Mouse (Mus musculus) bone marrow macrophage, adult 2 months (primary cell): ENCODE data around the gene Cldn15. TPM values are rescaled to one million over a fixed set of nuclear protein-coding genes. Genes with fewer than 3 reads are reported as not detected.

Experiments
- H3K27ac ChIP-seq: 2 replicates; pipeline ENCODE4 v1.5.1; 2012; ENCODE audit warnings: low read depth, low read length; ENCODE audit not compliant: insufficient read depth
- H3K4me1 ChIP-seq: 2 replicates; pipeline ENCODE4 v1.6.1; 2012; ENCODE audit warnings: low read length; ENCODE audit not compliant: control insufficient read depth, insufficient read depth
- H3K4me3 ChIP-seq: 2 replicates; pipeline ENCODE4 v1.5.1; 2012; ENCODE audit warnings: mild to moderate bottlenecking, low read length, moderate library complexity; ENCODE audit not compliant: insufficient read depth
- CTCF ChIP-seq: IDR thresholded peaks from 2 replicates; pipeline ENCODE4 v1.5.1; 2012; ENCODE audit warnings: low read depth, mild to moderate bottlenecking, low read length, moderate library complexity
- POLR2A ChIP-seq: IDR thresholded peaks from 2 replicates; pipeline ENCODE4 v1.6.1; 2012; ENCODE audit warnings: mild to moderate bottlenecking, low read depth, low read length, borderline replicate concordance
- polyA plus RNA-seq: library from polyadenylated mRNA; stranded (reverse); fragments of >200 nt; gene quantifications from 2 replicates; pipeline ENCODE4 v1.2.4, GENCODE M21; 2012; ENCODE audit not compliant: missing spikeins, insufficient read depth, insufficient read length

Cldn15 gene
- polyA plus RNA-seq, 1 experiment: not detected

- H3K27ac ChIP-seq: no peak overlapping the region
- TF ChIP-seq POLR2A (no peak), CTCF (no peak)
- no peak overlapping the region for H3K4me3 ChIP-seq
- H3K4me1 ChIP-seq: peaks cover 15% of the 10 kb centered on the region
Measured at GRCm38 (mm10) chr5:136982338-136982930, 16.0 kb downstream of the Cldn15 start.

- no peak overlapping the region for H3K4me3 ChIP-seq
- no peak for TF ChIP-seq CTCF
- TF ChIP-seq POLR2A: no peak
- peaks cover 14% of the 10 kb centered on the region for H3K4me1 ChIP-seq
- no peak overlapping the region for H3K27ac ChIP-seq
Measured at GRCm38 (mm10) chr5:136984828-136985227, 18.4 kb downstream of the Cldn15 start.

GRCm38 (mm10) chr5:136986695-136987137 lies 20.3 kb downstream of the Cldn15 start, which contains the start of gene Plod3:
Gene Plod3 (plus strand): TSS chr5:136987019.
- H3K27ac ChIP-seq: peak within 1 kb of the TSS; percentile 73
- peaks cover 11% of the 10 kb centered on the region for H3K4me1 ChIP-seq
- peak within 1 kb of the TSS; percentile 93 for H3K4me3 ChIP-seq
- no peak for TF ChIP-seq CTCF
- no peak for TF ChIP-seq POLR2A

- Histone ChIP-seq H3K4me3 (peak overlapping the region; percentile 93), H3K27ac (peak overlapping the region; percentile 73), H3K4me1 (peaks cover 11% of the 10 kb centered on the region)
- TF ChIP-seq CTCF: no peak
Measured at GRCm38 (mm10) chr5:136987138-136987933, 20.9 kb downstream of the Cldn15 start.

- Histone ChIP-seq H3K27ac (peak within 1 kb of the TSS; percentile 73), H3K4me1 (peaks cover 11% of the 10 kb centered on the region)
- TF ChIP-seq CTCF: no peak
- TF ChIP-seq POLR2A: no peak
Measured at GRCm38 (mm10) chr5:136987934-136988271, 21.5 kb downstream of the Cldn15 start, which contains the start of gene Znhit1. Gene Znhit1 (minus strand): TSS chr5:136988021.

GRCm38 (mm10) chr5:136988420-136988819 lies 22.0 kb downstream of the Cldn15 start:
- no peak for TF ChIP-seq POLR2A
- H3K27ac ChIP-seq: peak overlapping the region; percentile 73; the same call in 1 of the 2 replicates
- H3K4me3 ChIP-seq: peak overlapping the region; percentile 93

More at GRCm38 (mm10) chr5:136987934-136988271, 21.5 kb downstream of the Cldn15 start, which contains the start of gene Znhit1:
- peak within 1 kb of the TSS; percentile 93 for H3K4me3 ChIP-seq

GRCm38 (mm10) chr5:136989801-136990200 lies 23.4 kb downstream of the Cldn15 start:
- Histone ChIP-seq H3K27ac (no peak overlapping the region), H3K4me3 (no peak overlapping the region), H3K4me1 (peaks cover 11% of the 10 kb centered on the region)
- TF ChIP-seq POLR2A: no peak
- TF ChIP-seq CTCF: no peak

More at GRCm38 (mm10) chr5:136988420-136988819, 22.0 kb downstream of the Cldn15 start:
- H3K4me1 ChIP-seq: peaks cover 11% of the 10 kb centered on the region

- H3K4me3 ChIP-seq: no peak overlapping the region
- H3K27ac ChIP-seq: no peak overlapping the region
- no peaks in the 10 kb centered on the region for H3K4me1 ChIP-seq
- TF ChIP-seq POLR2A (no peak), CTCF (no peak)
Measured at GRCm38 (mm10) chr5:136999449-136999848, 33.0 kb downstream of the Cldn15 start.

- Histone ChIP-seq H3K4me3 (no peak overlapping the region), H3K27ac (no peak overlapping the region)
- TF ChIP-seq CTCF (no peak), POLR2A (no peak)
Measured at GRCm38 (mm10) chr5:137000612-137001011, 34.2 kb downstream of the Cldn15 start.

GRCm38 (mm10) chr5:137007276-137007675 lies 40.9 kb downstream of the Cldn15 start:
- Histone ChIP-seq H3K4me3 (no peak overlapping the region), H3K27ac (no peak overlapping the region), H3K4me1 (no peaks in the 10 kb centered on the region)
- TF ChIP-seq POLR2A (no peak), CTCF (no peak)

More at GRCm38 (mm10) chr5:137000612-137001011, 34.2 kb downstream of the Cldn15 start:
- H3K4me1 ChIP-seq: no peaks in the 10 kb centered on the region
